Mouse (Mus musculus) intestine, embryonic 14.5 days (tissue): ENCODE data around the gene Flad1. TPM values are rescaled to one million over a fixed set of nuclear protein-coding genes. Genes with fewer than 3 reads are reported as not detected.

Source experiments
- ATAC-seq: fragments of 200-750 bp; cut with Nextera tagmentation; replicated peaks from 2 replicates; pipeline ENCODE4 v1.8.0; 2017; ENCODE audit warnings: low read depth, moderate number of reproducible peaks, moderate TSS enrichment, moderate library complexity; ENCODE audit not compliant: low FRiP score, low TSS enrichment
- DNase-seq: peaks from one replicate; pipeline ENCODE4 v3.0.0-alpha.2; 2018; ENCODE audit warnings: low spot score
- H3K27ac ChIP-seq: fragments of 300-500 bp; sonication (generic); 2 replicates; pipeline ENCODE4 v1.5.1; 2014; ENCODE audit warnings: low read depth, mild to moderate bottlenecking, control low read depth
- H3K27me3 ChIP-seq: fragments of 300-500 bp; sonication (generic); replicated peaks from 2 replicates; pipeline ENCODE4 v1.6.1; 2014; ENCODE audit warnings: low read length, control low read depth; ENCODE audit not compliant: control insufficient read depth, insufficient read depth
- H3K36me3 ChIP-seq: fragments of 300-500 bp; sonication (generic); 2 replicates; pipeline ENCODE4 v1.6.1; 2014; ENCODE audit warnings: low read length, control low read depth; ENCODE audit not compliant: control insufficient read depth, insufficient read depth
- H3K4me1 ChIP-seq: fragments of 300-500 bp; sonication (generic); replicated peaks from 2 replicates; pipeline ENCODE4 v1.6.1; 2014; ENCODE audit warnings: low read length, control low read depth, mixed read lengths; ENCODE audit not compliant: control insufficient read depth, insufficient read depth
- H3K4me2 ChIP-seq: fragments of 300-500 bp; sonication (generic); 2 replicates; pipeline ENCODE4 v1.6.1; 2014; ENCODE audit warnings: low read length
- H3K4me3 ChIP-seq: fragments of 300-500 bp; sonication (generic); 2 replicates; pipeline ENCODE4 v1.5.1; 2014; ENCODE audit warnings: low read depth, low read length, control low read depth, mixed read lengths
- H3K9ac ChIP-seq: fragments of 300-500 bp; sonication (generic); 2 replicates; pipeline ENCODE4 v1.6.1; 2014; ENCODE audit warnings: mild to moderate bottlenecking, low read length
- H3K9me3 ChIP-seq: fragments of 300-500 bp; sonication (generic); 2 replicates; pipeline ENCODE4 v1.6.1; 2016; ENCODE audit warnings: low read length, control low read depth; ENCODE audit not compliant: control insufficient read depth
- WGBS: fragments of 180-500 bp; shearing (Covaris S2); extraction: QIAGEN DNeasy Blood & Tissue Kit; methylation state at CpG from one replicate; pipeline ENCODE4 v1.1.7; 2014; 5-methylcytosine and 5-hydroxymethylcytosine counted together
- polyA plus RNA-seq: library from polyadenylated mRNA; unstranded; fragments of >200 nt; fragmentation: Nextera tagmentation; extraction: Ambion mirVana; gene quantifications from 2 replicates; pipeline ENCODE4 v1.2.1, GENCODE M21; 2014

Flad1 gene
- 28.3 and 28.7 TPM in 2 replicates for polyA plus RNA-seq

GRCm38 (mm10) chr3:89411490-89412393 lies at the start of gene Flad1:
Flad1 (minus strand) TSS chr3:89411870.
- Histone ChIP-seq H3K27me3 (no peaks in the 10 kb centered on the region), H3K4me1 (peaks cover 6% of the 10 kb centered on the region), H3K9me3 (no peaks in the 10 kb centered on the region), H3K27ac (no peak within 1 kb of the TSS), H3K4me2 (peak within 1 kb of the TSS; percentile 88), H3K36me3 (peaks cover 32% of the 10 kb centered on the region), H3K4me3 (peak within 1 kb of the TSS; percentile 73), H3K9ac (peak within 1 kb of the TSS; percentile 56)
- 5% methylated on average over 28 of the region's 28 CpGs for WGBS
- DNase-seq (peak; percentile 100), ATAC-seq (peak; percentile 100)

- Histone ChIP-seq H3K4me1 (0 out of 2 replicates have a peak, but pooled peaks cover 3% of the 10 kb centered on the region), H3K36me3 (0 out of 2 replicates have a peak, but pooled peaks cover 10% of the 10 kb centered on the region), H3K4me2 (peak overlapping the region; percentile 73), H3K27ac (peak overlapping the region; percentile 84), H3K27me3 (no peaks in the 10 kb centered on the region), H3K4me3 (peak overlapping the region; percentile 73), H3K9me3 (no peaks in the 10 kb centered on the region), H3K9ac (peak overlapping the region; percentile 71)
- peak; percentile 98 for DNase-seq
- ATAC-seq, result peak; percentile 88
- under 1% methylated on average over 34 of the region's 36 CpGs for WGBS
Measured at GRCm38 (mm10) chr3:89458965-89459807, 47.5 kb upstream of the Flad1 start.

GRCm38 (mm10) chr3:89458372-89458964 lies 46.8 kb upstream of the Flad1 start:
- Histone ChIP-seq H3K9me3 (no peaks in the 10 kb centered on the region), H3K9ac (no peak overlapping the region), H3K4me1 (0 out of 2 replicates have a peak, but pooled peaks cover 3% of the 10 kb centered on the region), H3K4me2 (peak overlapping the region; percentile 73), H3K36me3 (0 out of 2 replicates have a peak, but pooled peaks cover 6% of the 10 kb centered on the region), H3K4me3 (peak overlapping the region; percentile 73), H3K27ac (peak overlapping the region; percentile 84; the same call in 1 of the 2 replicates), H3K27me3 (no peaks in the 10 kb centered on the region)
- WGBS, result 45% methylated on average over 13 of the region's 13 CpGs
- DNase-seq (no peak), ATAC-seq (peak; percentile 67)

- 37% methylated on average over 10 of the region's 10 CpGs for WGBS
- H3K9ac ChIP-seq, result no peak overlapping the region
- ATAC-seq, result no peak
- DNase-seq, result peak; percentile 90
- H3K4me3 ChIP-seq, result no peak overlapping the region
- H3K36me3 ChIP-seq, result 0 out of 2 replicates have a peak, but pooled peaks cover 2% of the 10 kb centered on the region
- no peak overlapping the region for H3K27ac ChIP-seq
- H3K4me1 ChIP-seq, result 0 out of 2 replicates have a peak, but pooled peaks cover 3% of the 10 kb centered on the region
- no peaks in the 10 kb centered on the region for H3K27me3 ChIP-seq
- no peaks in the 10 kb centered on the region for H3K9me3 ChIP-seq
- no peak overlapping the region for H3K4me2 ChIP-seq
Measured at GRCm38 (mm10) chr3:89456726-89457665, 45.3 kb upstream of the Flad1 start.

- 67% methylated on average over 1 of the region's 1 CpGs for WGBS
- Histone ChIP-seq H3K4me2 (no peak overlapping the region), H3K9ac (no peak overlapping the region), H3K27me3 (no peaks in the 10 kb centered on the region), H3K9me3 (no peaks in the 10 kb centered on the region), H3K27ac (no peak overlapping the region), H3K36me3 (no peaks in the 10 kb centered on the region), H3K4me3 (no peak overlapping the region), H3K4me1 (0 out of 2 replicates have a peak, but pooled peaks cover 3% of the 10 kb centered on the region)
- DNase-seq (no peak), ATAC-seq (no peak)
Measured at GRCm38 (mm10) chr3:89455786-89456285, 44.2 kb upstream of the Flad1 start.

GRCm38 (mm10) chr3:89454401-89455177 lies 42.9 kb upstream of the Flad1 start, which contains the start of gene Pmvk:
Pmvk (plus strand) TSS chr3:89454541.
- Histone ChIP-seq H3K4me1 (0 out of 2 replicates have a peak, but pooled peaks cover under 1% of the 10 kb centered on the region), H3K4me3 (no peak within 1 kb of the TSS), H3K36me3 (no peaks in the 10 kb centered on the region), H3K9ac (no peak within 1 kb of the TSS), H3K27me3 (no peaks in the 10 kb centered on the region), H3K9me3 (no peaks in the 10 kb centered on the region), H3K4me2 (no peak within 1 kb of the TSS), H3K27ac (no peak within 1 kb of the TSS)
- ATAC-seq, result no peak
- 52% methylated on average over 10 of the region's 10 CpGs for WGBS
- DNase-seq, result no peak

- 96% methylated on average over 1 of the region's 1 CpGs for WGBS
- peaks cover 11% of the 10 kb centered on the region; the same call in 1 of the 2 replicates for H3K36me3 ChIP-seq
- ATAC-seq, result no peak
- no peak overlapping the region for H3K9ac ChIP-seq
- no peaks in the 10 kb centered on the region for H3K27me3 ChIP-seq
- H3K4me1 ChIP-seq, result 0 out of 2 replicates have a peak, but pooled peaks cover 4% of the 10 kb centered on the region
- H3K27ac ChIP-seq, result no peak overlapping the region
- no peak overlapping the region for H3K4me2 ChIP-seq
- H3K9me3 ChIP-seq, result no peaks in the 10 kb centered on the region
- no peak for DNase-seq
- no peak overlapping the region for H3K4me3 ChIP-seq
Measured at GRCm38 (mm10) chr3:89451916-89452315, 40.2 kb upstream of the Flad1 start.
